Mouse (Mus musculus) fibroblast of lung, adult 2 months (primary cell): ENCODE measurements at regions not wholly inside any gene's neighbourhood (a gene's known extent, or its start where the extent isn't known, plus 50 kb on each side); places are given as distances from the start of the nearest gene placed in this dataset.

Experiments used
- DNase-seq: peaks from one replicate; pipeline ENCODE4 v3.0.0-alpha.2; 2011; ENCODE audit warnings: low read depth

- no peak for DNase-seq
Measured at GRCm38 (mm10) chr16:71952879-71953406, 355.2 kb upstream of the Robo1 start.

- no peak for DNase-seq
Measured at GRCm38 (mm10) chr16:71963579-71963978, 344.5 kb upstream of the Robo1 start.

- DNase-seq = no peak
Measured at GRCm38 (mm10) chr16:71973811-71974210, 334.3 kb upstream of the Robo1 start.

- DNase-seq = no peak
Measured at GRCm38 (mm10) chr16:71997634-71998278, 310.4 kb upstream of the Robo1 start.

GRCm38 (mm10) chr16:72027404-72028215, 280.5 kb upstream of the Robo1 start:
- DNase-seq = no peak

- DNase-seq = no peak
Measured at GRCm38 (mm10) chr16:72028216-72028610, 279.9 kb upstream of the Robo1 start.

GRCm38 (mm10) chr16:72028798-72029197, 279.3 kb upstream of the Robo1 start:
- DNase-seq = no peak

GRCm38 (mm10) chr16:72029273-72029672, 278.8 kb upstream of the Robo1 start:
- DNase-seq = no peak

GRCm38 (mm10) chr16:72068254-72068653, 239.9 kb upstream of the Robo1 start:
- DNase-seq = no peak

GRCm38 (mm10) chr16:72069581-72069980, 238.5 kb upstream of the Robo1 start:
- no peak for DNase-seq

- DNase-seq = no peak
Measured at GRCm38 (mm10) chr16:72071756-72072471, 236.2 kb upstream of the Robo1 start.

GRCm38 (mm10) chr16:72085181-72085580, 222.9 kb upstream of the Robo1 start:
- no peak for DNase-seq

GRCm38 (mm10) chr16:72088053-72088452, 220.1 kb upstream of the Robo1 start:
- no peak for DNase-seq

- DNase-seq = no peak
Measured at GRCm38 (mm10) chr16:72088916-72089315, 219.2 kb upstream of the Robo1 start.
